Mouse (Mus musculus) stomach, postnatal 0 days (tissue): ENCODE measurements at regions not wholly inside any gene's neighbourhood (a gene's known extent, or its start where the extent isn't known, plus 50 kb on each side); places are given as distances from the start of the nearest gene placed in this dataset.

Experiments
- ATAC-seq: fragments of 200-750 bp; cut with Nextera tagmentation; 2 replicates; pipeline ENCODE4 v1.8.0; 2017; ENCODE audit not compliant: low FRiP score, low TSS enrichment
- DNase-seq: peaks from one replicate; pipeline ENCODE4 v3.0.0-alpha.2; 2016; ENCODE audit warnings: low spot score
- H3K27ac ChIP-seq: fragments of 300-500 bp; sonication (generic); replicated peaks from 2 replicates; pipeline ENCODE4 v1.5.1; 2014; ENCODE audit warnings: mild to moderate bottlenecking, control low read depth
- H3K27me3 ChIP-seq: fragments of 300-500 bp; sonication (generic); 2 replicates; pipeline ENCODE4 v1.6.1; 2014; ENCODE audit warnings: low read length; ENCODE audit not compliant: control insufficient read depth, insufficient read depth
- H3K36me3 ChIP-seq: fragments of 300-500 bp; sonication (generic); 2 replicates; pipeline ENCODE4 v1.6.1; 2014; ENCODE audit warnings: low read length, mixed read lengths; ENCODE audit not compliant: control insufficient read depth, insufficient read depth
- H3K4me1 ChIP-seq: fragments of 300-500 bp; sonication (generic); replicated peaks from 2 replicates; pipeline ENCODE4 v1.6.1; 2014; ENCODE audit warnings: antibody characterized with exemption; ENCODE audit not compliant: control insufficient read depth, insufficient read depth
- H3K4me2 ChIP-seq: fragments of 300-500 bp; sonication (generic); replicated peaks from 2 replicates; pipeline ENCODE4 v1.6.1; 2014; ENCODE audit warnings: low read depth, mild to moderate bottlenecking, control low read depth, moderate library complexity
- H3K4me3 ChIP-seq: fragments of 300-500 bp; sonication (generic); 2 replicates; pipeline ENCODE4 v1.5.1; 2014; ENCODE audit warnings: low read depth, low read length, control low read depth
- H3K9ac ChIP-seq: fragments of 300-500 bp; sonication (generic); 2 replicates; pipeline ENCODE4 v1.6.1; 2014; ENCODE audit warnings: mild to moderate bottlenecking, low read length, control low read depth, mixed read lengths
- H3K9me3 ChIP-seq: fragments of 300-500 bp; sonication (generic); 2 replicates; pipeline ENCODE4 v1.6.1; 2016; ENCODE audit warnings: low read length; ENCODE audit not compliant: control insufficient read depth
- CTCF ChIP-seq: IDR thresholded peaks from 2 replicates; pipeline ENCODE4 v1.5.1; 2016; ENCODE audit warnings: antibody characterized with exemption, low read depth, mild to moderate bottlenecking, moderate library complexity
- EP300 ChIP-seq: optimal IDR thresholded peaks from 2 replicates; pipeline ENCODE3; 2016; ENCODE audit warnings: antibody characterized with exemption
- WGBS: fragments of 180-500 bp; shearing (Covaris S2); extraction: QIAGEN DNeasy Blood & Tissue Kit; methylation state at CpG from one replicate; pipeline ENCODE4 v1.1.7; 2014; 5-methylcytosine and 5-hydroxymethylcytosine counted together

- ATAC-seq, result no peak
- no peaks in the 10 kb centered on the region for H3K4me1 ChIP-seq
- H3K9me3 ChIP-seq, result no peaks in the 10 kb centered on the region
- H3K27me3 ChIP-seq, result no peaks in the 10 kb centered on the region
- H3K9ac ChIP-seq, result no peak overlapping the region
- WGBS, result 73% methylated on average over 1 of the region's 1 CpGs
- no peaks in the 10 kb centered on the region for H3K36me3 ChIP-seq
- no peak overlapping the region for H3K4me2 ChIP-seq
- TF ChIP-seq CTCF (no peak), EP300 (no peak)
- no peak overlapping the region for H3K27ac ChIP-seq
- no peak overlapping the region for H3K4me3 ChIP-seq
- no peak for DNase-seq
These were observed 592.4 kb upstream of the Cited2 start for GRCm38 (mm10) chr10:17130661-17131060.

- H3K4me3 ChIP-seq, result no peak overlapping the region
- TF ChIP-seq CTCF, result no peak
- no peak for TF ChIP-seq EP300
- no peak overlapping the region for H3K27ac ChIP-seq
- ATAC-seq (no peak), DNase-seq (no peak)
- no peak overlapping the region for H3K9ac ChIP-seq
- no peaks in the 10 kb centered on the region for H3K4me1 ChIP-seq
- no peaks in the 10 kb centered on the region for H3K36me3 ChIP-seq
- no peak overlapping the region for H3K4me2 ChIP-seq
- no peaks in the 10 kb centered on the region for H3K9me3 ChIP-seq
- 13% methylated on average over 4 of the region's 4 CpGs for WGBS
- no peaks in the 10 kb centered on the region for H3K27me3 ChIP-seq
These were observed 591.3 kb upstream of the Cited2 start for GRCm38 (mm10) chr10:17131763-17132162.

- Histone ChIP-seq H3K36me3 (no peaks in the 10 kb centered on the region), H3K27me3 (no peaks in the 10 kb centered on the region), H3K9ac (no peak overlapping the region), H3K9me3 (no peaks in the 10 kb centered on the region), H3K27ac (no peak overlapping the region), H3K4me3 (no peak overlapping the region), H3K4me1 (no peaks in the 10 kb centered on the region), H3K4me2 (no peak overlapping the region)
- WGBS, result 25% methylated on average over 3 of the region's 3 CpGs
- DNase-seq (no peak), ATAC-seq (no peak)
- TF ChIP-seq CTCF, result no peak
- TF ChIP-seq EP300, result no peak
These were observed 547.6 kb upstream of the Cited2 start for GRCm38 (mm10) chr10:17175385-17175784.

GRCm38 (mm10) chr10:17177054-17177453, 546.0 kb upstream of the Cited2 start:
- ATAC-seq (no peak), DNase-seq (no peak)
- TF ChIP-seq EP300 (no peak), CTCF (no peak)
- H3K9me3 ChIP-seq, result no peaks in the 10 kb centered on the region
- H3K27me3 ChIP-seq, result no peaks in the 10 kb centered on the region
- 64% methylated on average over 1 of the region's 1 CpGs for WGBS
- H3K9ac ChIP-seq, result no peak overlapping the region
- H3K4me3 ChIP-seq, result no peak overlapping the region
- H3K36me3 ChIP-seq, result no peaks in the 10 kb centered on the region
- no peak overlapping the region for H3K4me2 ChIP-seq
- no peak overlapping the region for H3K27ac ChIP-seq
- H3K4me1 ChIP-seq, result no peaks in the 10 kb centered on the region

GRCm38 (mm10) chr10:17177503-17178278, 545.3 kb upstream of the Cited2 start:
- 72% methylated on average over 4 of the region's 4 CpGs for WGBS
- Histone ChIP-seq H3K4me3 (no peak overlapping the region), H3K36me3 (no peaks in the 10 kb centered on the region), H3K27ac (no peak overlapping the region), H3K4me1 (no peaks in the 10 kb centered on the region), H3K27me3 (no peaks in the 10 kb centered on the region), H3K9ac (no peak overlapping the region), H3K4me2 (no peak overlapping the region), H3K9me3 (no peaks in the 10 kb centered on the region)
- DNase-seq, result no peak
- no peak for ATAC-seq
- no peak for TF ChIP-seq CTCF
- TF ChIP-seq EP300, result no peak

- Histone ChIP-seq H3K4me2 (no peak overlapping the region), H3K9ac (no peak overlapping the region), H3K4me1 (no peaks in the 10 kb centered on the region), H3K27me3 (no peaks in the 10 kb centered on the region), H3K4me3 (no peak overlapping the region), H3K9me3 (no peaks in the 10 kb centered on the region), H3K27ac (no peak overlapping the region), H3K36me3 (no peaks in the 10 kb centered on the region)
- no peak for TF ChIP-seq CTCF
- TF ChIP-seq EP300, result no peak
- no peak for DNase-seq
- ATAC-seq, result no peak
These were observed 544.4 kb upstream of the Cited2 start for GRCm38 (mm10) chr10:17178627-17179026.
